Mouse (Mus musculus): ENCODE measurements around the gene Hsdl1. TPM values are rescaled to one million over a fixed set of nuclear protein-coding genes. Genes with fewer than 3 reads are reported as not detected.

Hsdl1 gene
- polyA plus RNA-seq, 2 experiments = 6.9 to 17.0 TPM

DNA sequence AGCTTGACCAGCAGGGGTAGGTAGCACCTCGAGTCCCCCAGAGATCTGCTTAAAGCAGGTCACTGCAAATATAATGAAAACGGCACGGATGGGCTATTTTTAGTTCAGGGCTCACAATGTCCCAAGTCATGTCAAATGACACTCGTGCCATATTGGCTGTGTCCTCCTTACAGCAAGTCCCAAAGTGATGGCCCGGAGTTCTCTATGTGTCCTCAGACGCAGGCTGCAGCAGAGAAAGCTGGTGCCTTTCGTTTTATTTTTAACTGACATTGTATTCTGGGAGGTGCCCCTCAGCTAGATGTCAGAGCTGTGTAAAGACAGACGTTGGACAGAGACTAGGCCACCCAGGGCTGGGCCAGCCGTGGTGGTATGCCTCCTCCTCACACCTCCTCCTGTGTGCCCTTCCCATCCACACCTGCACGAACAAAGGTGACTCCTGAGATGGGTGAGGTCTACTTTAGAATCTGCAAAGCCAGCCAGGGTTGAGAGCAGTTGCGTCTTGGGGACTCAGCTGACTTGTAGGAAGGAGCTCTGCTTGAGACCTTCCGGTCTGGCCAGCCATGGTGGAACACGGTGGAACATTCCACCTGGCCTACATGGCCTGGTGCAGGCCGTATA is 46.0 kb upstream of the Hsdl1 start:
- H3K4me3 ChIP-seq (ENCODE audit: insufficient read depth in 1 of 2, low read depth in 2 of 2, low read length in 2 of 2) = no peak overlapping the region
- WGBS (ENCODE audit: insufficient replicate concordance) = 65% methylated on average over 14 of the region's 14 CpGs
- DNase-seq (ENCODE audit: low read depth in 3 of 3, low spot score in 3 of 3) = no peak

DNA sequence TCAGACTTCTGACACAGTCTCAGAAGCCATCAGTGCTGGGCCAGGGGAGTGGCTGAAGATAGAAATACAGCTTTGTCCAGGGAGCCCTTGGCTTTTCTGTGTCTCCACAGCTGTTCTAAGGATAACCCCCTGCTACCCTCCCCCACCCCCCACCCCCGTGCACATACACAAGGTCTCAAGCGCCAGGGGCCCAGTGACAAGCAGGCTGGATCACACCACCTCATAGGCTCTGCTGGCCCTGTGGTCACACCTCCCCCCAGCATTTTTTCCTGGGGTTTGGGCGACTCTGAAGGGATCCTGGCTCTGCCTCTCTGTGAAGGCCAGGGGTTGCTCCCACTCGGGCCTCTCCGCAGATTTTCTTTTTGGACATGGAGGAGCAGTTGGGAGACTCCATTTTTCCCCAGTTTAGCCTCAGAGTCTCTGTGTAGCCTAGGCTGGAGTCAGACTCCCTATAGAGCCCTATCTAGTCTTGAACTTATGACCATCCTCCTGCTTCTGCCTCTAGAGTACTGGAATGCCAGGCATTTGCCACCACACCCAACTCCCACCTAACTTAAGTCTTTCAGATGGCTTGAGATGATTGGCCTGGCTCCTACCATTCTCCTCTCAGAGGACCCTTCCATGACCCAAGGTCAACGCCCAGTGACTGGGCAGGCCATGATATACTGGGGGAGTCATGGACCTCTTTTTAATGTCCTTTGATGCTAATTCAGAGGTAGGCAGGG is 45.3 kb upstream of the Hsdl1 start:
- Histone ChIP-seq H3K4me2 (ENCODE audit: low read depth) (no peak overlapping the region), H3K27ac (no peak overlapping the region), H3K4me1 (replicated peaks; ENCODE audit: control insufficient read depth in 2 of 2, insufficient read depth in 2 of 2, low read length in 1 of 2) (no peaks in the 10 kb centered on the region), H3K4me3 (ENCODE audit: insufficient read depth in 1 of 2, low read depth in 2 of 2, low read length in 2 of 2) (no peak overlapping the region), H3K36me3 (replicated peaks; ENCODE audit: control insufficient read depth, insufficient read depth, low read depth) (no peaks in the 10 kb centered on the region), H3K9ac (replicated peaks) (no peak overlapping the region), H3K27me3 (ENCODE audit: control insufficient read depth, insufficient read depth, low read length) (no peaks in the 10 kb centered on the region), H3K9me3 (ENCODE audit: control insufficient read depth, low read length) (no peaks in the 10 kb centered on the region)
- ATAC-seq (ENCODE audit: insufficient read depth) = no peak
- 53% methylated on average over 6 of the region's 6 CpGs for WGBS (ENCODE audit: insufficient replicate concordance)
- no peak for TF ChIP-seq EP300 (IDR thresholded peaks at IDR 0.05; ENCODE audit: low read depth)
- TF ChIP-seq CTCF (IDR thresholded peaks at IDR 0.05; ENCODE audit: low read depth) = no peak
- no peak for DNase-seq (ENCODE audit: low read depth in 3 of 3, low spot score in 3 of 3)

More for the DNA sequence above, 46.0 kb upstream of the Hsdl1 start:
- no peak for ATAC-seq (ENCODE audit: insufficient read depth)
- TF ChIP-seq CTCF (IDR thresholded peaks at IDR 0.05; ENCODE audit: low read depth) (no peak), EP300 (IDR thresholded peaks at IDR 0.05; ENCODE audit: low read depth) (no peak)
- Histone ChIP-seq H3K27ac (no peak overlapping the region), H3K36me3 (replicated peaks; ENCODE audit: control insufficient read depth, insufficient read depth, low read depth) (no peaks in the 10 kb centered on the region), H3K27me3 (ENCODE audit: control insufficient read depth, insufficient read depth, low read length) (no peaks in the 10 kb centered on the region), H3K9ac (replicated peaks) (no peak overlapping the region), H3K4me2 (ENCODE audit: low read depth) (no peak overlapping the region), H3K9me3 (ENCODE audit: control insufficient read depth, low read length) (no peaks in the 10 kb centered on the region), H3K4me1 (replicated peaks; ENCODE audit: control insufficient read depth in 2 of 2, insufficient read depth in 2 of 2, low read length in 1 of 2) (no peaks in the 10 kb centered on the region)

DNA sequence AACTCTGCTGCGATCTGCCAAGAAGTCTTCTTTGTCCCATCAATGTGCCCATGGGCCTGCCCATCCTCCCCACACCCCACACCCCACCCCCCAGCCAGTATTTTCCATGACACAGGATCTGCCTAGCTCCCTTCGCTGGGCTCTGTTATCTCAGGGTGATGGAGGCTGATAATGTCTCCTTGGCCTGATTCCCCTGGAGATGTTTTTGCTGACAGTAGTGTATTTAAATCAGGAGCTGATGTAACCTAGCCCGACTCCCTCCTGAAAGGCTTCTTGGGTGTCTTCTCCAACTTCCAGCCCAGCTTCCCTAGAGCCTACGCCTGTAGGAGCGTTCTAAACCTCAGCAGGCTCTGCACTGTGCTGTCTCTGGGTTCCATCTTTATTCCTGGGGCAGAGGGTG is 43.9 kb upstream of the Hsdl1 start:
- H3K9ac ChIP-seq (replicated peaks) = no peak overlapping the region
- no peak for TF ChIP-seq EP300 (IDR thresholded peaks at IDR 0.05; ENCODE audit: low read depth)
- TF ChIP-seq CTCF (IDR thresholded peaks at IDR 0.05; ENCODE audit: low read depth) = no peak
- 35% methylated on average over 5 of the region's 5 CpGs for WGBS (ENCODE audit: insufficient replicate concordance)
- H3K36me3 ChIP-seq (replicated peaks; ENCODE audit: control insufficient read depth, insufficient read depth, low read depth) = no peaks in the 10 kb centered on the region
- no peak overlapping the region for H3K4me2 ChIP-seq (ENCODE audit: low read depth)
- no peaks in the 10 kb centered on the region for H3K4me1 ChIP-seq (replicated peaks; ENCODE audit: control insufficient read depth in 2 of 2, insufficient read depth in 2 of 2, low read length in 1 of 2)
- H3K9me3 ChIP-seq (ENCODE audit: control insufficient read depth, low read length) = no peaks in the 10 kb centered on the region
- DNase-seq (ENCODE audit: low read depth in 3 of 3, low spot score in 3 of 3) (no peak), ATAC-seq (ENCODE audit: insufficient read depth) (no peak)
- H3K27me3 ChIP-seq (ENCODE audit: control insufficient read depth, insufficient read depth, low read length) = no peaks in the 10 kb centered on the region
- H3K27ac ChIP-seq = no peak overlapping the region
- no peak overlapping the region for H3K4me3 ChIP-seq (ENCODE audit: insufficient read depth in 1 of 2, low read depth in 2 of 2, low read length in 2 of 2)

DNA sequence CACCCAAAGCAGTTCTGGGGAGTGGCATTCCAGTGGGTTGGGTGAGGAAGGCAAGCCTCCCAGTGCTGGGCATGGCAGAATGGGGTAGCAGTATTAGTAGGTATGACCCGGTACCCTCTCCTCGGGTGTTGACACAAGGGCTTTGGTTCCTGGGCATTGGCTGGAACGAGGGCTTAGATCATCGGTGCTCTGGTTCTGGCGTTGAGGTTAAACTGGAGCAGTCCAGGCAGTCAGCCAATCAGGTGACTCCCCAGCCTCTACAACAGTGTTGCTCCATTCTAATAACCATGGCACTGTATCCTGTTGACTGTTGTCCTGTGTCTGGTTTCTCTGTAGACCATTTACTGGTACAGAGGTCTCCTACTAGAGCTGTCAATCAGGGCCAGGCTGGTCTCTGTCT is 42.6 kb upstream of the Hsdl1 start:
- Histone ChIP-seq H3K4me3 (ENCODE audit: insufficient read depth in 1 of 2, low read depth in 2 of 2, low read length in 2 of 2) (no peak overlapping the region), H3K4me1 (replicated peaks; ENCODE audit: control insufficient read depth in 2 of 2, insufficient read depth in 2 of 2, low read length in 1 of 2) (no peaks in the 10 kb centered on the region), H3K9me3 (ENCODE audit: control insufficient read depth, low read length) (no peaks in the 10 kb centered on the region), H3K36me3 (replicated peaks; ENCODE audit: control insufficient read depth, insufficient read depth, low read depth) (no peaks in the 10 kb centered on the region), H3K4me2 (ENCODE audit: low read depth) (no peak overlapping the region), H3K27me3 (ENCODE audit: control insufficient read depth, insufficient read depth, low read length) (no peaks in the 10 kb centered on the region), H3K27ac (no peak overlapping the region), H3K9ac (replicated peaks) (no peak overlapping the region)
- ATAC-seq (ENCODE audit: insufficient read depth) = no peak
- 76% methylated on average over 5 of the region's 5 CpGs for WGBS (ENCODE audit: insufficient replicate concordance)
- TF ChIP-seq EP300 (IDR thresholded peaks at IDR 0.05; ENCODE audit: low read depth) = no peak
- TF ChIP-seq CTCF (IDR thresholded peaks at IDR 0.05; ENCODE audit: low read depth) = no peak
- DNase-seq (ENCODE audit: low read depth in 3 of 3, low spot score in 3 of 3) = no peak

DNA sequence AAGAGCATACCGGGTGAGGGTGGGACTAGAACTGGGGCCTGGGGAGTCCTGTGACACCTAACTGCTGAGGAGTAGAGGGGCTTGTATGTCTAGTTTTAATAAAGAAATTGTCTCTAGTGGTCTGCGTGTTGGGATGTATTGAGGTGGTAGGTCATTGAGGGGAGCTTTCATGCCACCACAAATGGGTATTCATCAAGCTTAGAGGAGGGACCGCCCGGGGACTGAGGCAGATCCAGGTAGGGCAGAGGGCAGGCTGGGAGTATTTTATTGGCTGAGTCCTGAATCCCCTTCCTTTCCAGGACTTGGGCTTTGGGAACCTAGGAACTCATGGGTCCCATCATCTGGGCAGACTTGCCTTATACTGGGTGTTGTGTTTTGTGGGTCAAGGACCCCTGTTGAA is 41.8 kb upstream of the Hsdl1 start:
- Histone ChIP-seq H3K4me3 (ENCODE audit: insufficient read depth in 1 of 2, low read depth in 2 of 2, low read length in 2 of 2) (no peak overlapping the region), H3K4me1 (replicated peaks; ENCODE audit: control insufficient read depth in 2 of 2, insufficient read depth in 2 of 2, low read length in 1 of 2) (no peaks in the 10 kb centered on the region), H3K9ac (replicated peaks) (no peak overlapping the region), H3K27me3 (ENCODE audit: control insufficient read depth, insufficient read depth, low read length) (no peaks in the 10 kb centered on the region), H3K4me2 (ENCODE audit: low read depth) (no peak overlapping the region), H3K9me3 (ENCODE audit: control insufficient read depth, low read length) (no peaks in the 10 kb centered on the region), H3K36me3 (replicated peaks; ENCODE audit: control insufficient read depth, insufficient read depth, low read depth) (no peaks in the 10 kb centered on the region), H3K27ac (no peak overlapping the region)
- ATAC-seq (ENCODE audit: insufficient read depth) = no peak
- 66% methylated on average over 4 of the region's 4 CpGs for WGBS (ENCODE audit: insufficient replicate concordance)
- no peak for DNase-seq (ENCODE audit: low read depth in 3 of 3, low spot score in 3 of 3)
- TF ChIP-seq EP300 (IDR thresholded peaks at IDR 0.05; ENCODE audit: low read depth) = no peak
- TF ChIP-seq CTCF (IDR thresholded peaks at IDR 0.05; ENCODE audit: low read depth) = no peak

Data from liver, embryonic 14.5 days (tissue).